Mouse (Mus musculus) kidney, adult 11 months (tissue): ENCODE results near the gene A030003K21Rik.
A peak's percentile ranks its signal among the peaks of the same experiment; 100 is the strongest.

Experiments used
- DNase-seq: peaks from one replicate; pipeline ENCODE4 v3.0.0; 2022

A030003K21Rik gene

GRCm38 (mm10) chr1:82905886-82906285 is 37.3 kb downstream of the A030003K21Rik start:
- no peak for DNase-seq

DNA sequence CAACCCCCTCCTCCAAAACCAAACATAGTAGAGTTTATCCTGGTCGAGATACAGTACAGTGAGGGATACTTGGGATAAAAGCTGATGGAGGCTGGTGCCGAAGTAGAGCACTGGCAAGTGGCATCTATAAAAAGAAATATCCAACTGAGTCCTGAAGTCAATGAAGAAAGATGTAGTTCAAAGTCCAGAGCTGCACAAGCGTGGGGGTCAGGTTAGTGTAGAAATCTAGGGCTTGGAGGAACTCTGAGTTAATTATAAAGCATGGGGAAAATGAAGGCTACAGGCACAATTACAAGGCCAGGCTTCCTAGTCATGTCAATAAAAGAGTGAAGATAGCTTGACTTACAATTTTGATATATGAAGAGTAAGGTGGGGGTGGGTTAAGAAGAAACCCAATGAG is 42.0 kb downstream of the A030003K21Rik start:
- peak; percentile 22 for DNase-seq

GRCm38 (mm10) chr1:82900567-82900966 is 42.6 kb downstream of the A030003K21Rik start:
- DNase-seq, result no peak

DNA sequence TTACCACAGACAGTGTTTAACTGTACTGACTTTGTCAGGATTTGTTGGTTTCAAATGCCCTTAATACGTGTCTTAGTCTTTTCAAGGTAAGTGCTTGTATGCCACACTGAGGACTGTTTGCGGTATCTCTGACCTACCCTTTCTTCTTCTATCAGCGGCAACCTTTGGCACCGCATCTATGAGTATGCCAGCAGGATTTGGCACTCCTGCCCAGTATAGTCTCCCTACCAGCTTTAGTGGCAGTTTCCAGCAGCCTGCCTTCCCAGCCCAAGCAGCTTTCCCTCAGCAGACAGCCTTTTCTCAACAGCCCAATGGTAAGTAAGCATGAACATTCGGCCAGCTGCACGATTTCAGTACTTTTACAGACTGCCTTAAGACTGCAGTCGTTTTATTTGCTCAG is 49.9 kb downstream of the A030003K21Rik start:
- DNase-seq, result no peak
